Mouse (Mus musculus): ENCODE data around the gene Gm20716.
"Not testable (repeated sequence)": the region's sequence is repeated elsewhere in the genome, so short reads cannot be mapped to it uniquely, and the experiment has no call there.

Gm20716 gene

GRCm38 (mm10) chr2:168161514-168161971 is 68.6 kb downstream of the Gm20716 start:
- no peak for DNase-seq

GRCm38 (mm10) chr2:168160370-168160930 is 69.7 kb downstream of the Gm20716 start:
- no peak for DNase-seq

GRCm38 (mm10) chr2:168158911-168159711 is 71.1 kb downstream of the Gm20716 start:
- no peak for DNase-seq

- DNase-seq, result not testable (repeated sequence)
Measured at GRCm38 (mm10) chr2:168157974-168158373, 72.2 kb downstream of the Gm20716 start.

DNA sequence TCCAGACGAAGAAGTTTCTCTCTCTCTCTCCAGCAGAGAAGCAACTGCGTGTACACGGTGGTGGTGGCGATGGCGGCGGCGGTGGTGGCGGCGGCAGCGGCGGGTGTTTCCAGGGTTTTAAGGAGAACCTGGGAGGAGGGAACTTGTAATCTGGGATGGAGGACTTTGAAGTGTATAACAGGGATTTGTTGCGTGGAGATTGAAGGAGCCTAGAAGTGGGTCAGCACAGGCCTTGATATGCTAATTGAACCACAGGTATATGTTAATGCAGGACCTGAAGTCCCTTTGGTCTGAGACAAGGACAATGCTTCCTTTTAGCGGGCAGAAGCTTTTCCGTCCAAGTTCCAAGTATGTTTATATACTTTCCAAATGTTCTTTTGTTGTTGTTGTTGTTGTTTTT is 73.8 kb downstream of the Gm20716 start:
- DNase-seq, result no peak

GRCm38 (mm10) chr2:168155666-168156065 is 74.5 kb downstream of the Gm20716 start:
- DNase-seq, result no peak

- no peak for DNase-seq
Measured at GRCm38 (mm10) chr2:168154090-168154881, 75.9 kb downstream of the Gm20716 start.

DNA sequence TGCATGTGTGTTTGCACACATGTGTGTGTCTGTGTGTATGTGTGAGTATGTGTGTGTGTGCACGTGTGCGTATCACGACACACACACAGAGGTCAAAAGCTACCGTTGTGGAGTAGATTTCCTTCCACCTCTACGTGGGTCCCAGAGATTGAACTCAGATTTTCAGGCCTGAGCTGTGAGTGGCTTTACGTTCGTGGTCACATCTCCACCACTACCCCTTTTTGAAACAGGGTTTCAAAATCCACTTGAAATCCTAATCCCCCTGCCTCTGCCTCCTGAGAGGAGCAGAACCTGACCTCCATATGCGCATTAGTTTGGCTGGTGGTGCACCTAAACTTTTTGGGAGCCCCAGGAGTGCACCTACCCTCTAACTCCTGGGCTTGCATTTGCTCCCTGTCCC is 80.9 kb downstream of the Gm20716 start:
- DNase-seq, result no peak

GRCm38 (mm10) chr2:168147722-168148432 is 82.3 kb downstream of the Gm20716 start:
- DNase-seq, result no peak

DNA sequence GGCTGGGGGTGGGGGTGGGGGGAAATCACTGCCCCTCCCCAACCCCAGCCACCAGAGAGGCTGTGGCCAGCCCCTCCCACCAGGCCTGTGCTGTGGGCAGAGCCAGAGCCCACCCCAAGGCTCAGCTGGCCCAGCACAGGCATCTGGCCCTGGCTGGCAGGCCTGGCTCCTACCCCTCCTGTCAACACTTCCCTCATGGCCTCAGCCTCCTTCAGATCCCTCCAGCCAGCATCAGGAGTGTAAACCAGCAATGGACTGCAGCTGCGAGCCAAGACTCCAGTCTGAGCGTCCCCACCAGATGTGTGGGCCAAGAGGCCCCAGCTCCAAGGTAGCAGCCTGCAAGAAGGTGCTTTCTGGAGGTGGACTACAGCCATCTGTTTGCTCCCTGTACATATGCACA is 84.7 kb downstream of the Gm20716 start:
- DNase-seq, result no peak

GRCm38 (mm10) chr2:168143794-168144193 is 86.4 kb downstream of the Gm20716 start:
- no peak for DNase-seq

DNA sequence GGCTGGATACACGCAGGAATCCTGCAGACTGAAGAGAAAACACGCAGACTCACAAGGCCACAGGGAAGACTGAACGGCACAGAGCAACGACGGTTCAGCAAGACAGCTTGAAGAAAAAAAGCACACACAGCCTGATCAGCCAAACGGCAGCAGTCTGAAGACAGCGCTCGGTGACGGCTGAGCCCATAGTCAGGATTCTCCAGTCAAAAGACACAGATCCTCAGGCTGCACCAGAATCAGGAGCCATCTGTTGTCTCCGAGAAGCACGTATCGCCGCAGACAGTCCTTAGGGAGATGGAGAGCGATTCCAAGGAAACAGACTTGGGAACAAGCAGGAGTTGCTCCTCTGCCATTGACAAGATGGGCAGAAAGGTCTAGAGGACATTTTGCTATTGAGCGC is 93.0 kb downstream of the Gm20716 start:
- no peak for DNase-seq
